Mouse (Mus musculus) embryonic fibroblast, embryonic 13.5 days (primary cell): ENCODE measurements around the gene Myo1d. TPM values are rescaled to one million over a fixed set of nuclear protein-coding genes. Genes with fewer than 3 reads are reported as not detected.

Experiments used
- H3K27ac ChIP-seq: 2 replicates; pipeline ENCODE4 v1.5.1; 2012; ENCODE audit warnings: low read length, control low read depth, inconsistent platforms; ENCODE audit not compliant: insufficient read depth
- H3K4me1 ChIP-seq: 2 replicates; pipeline ENCODE4 v1.6.1; 2011; ENCODE audit warnings: low read length; ENCODE audit not compliant: control insufficient read depth, insufficient read depth
- H3K4me3 ChIP-seq: 2 replicates; pipeline ENCODE4 v1.5.1; 2011; ENCODE audit warnings: mild to moderate bottlenecking, control low read depth, low read length; ENCODE audit not compliant: insufficient read depth
- CTCF ChIP-seq: IDR thresholded peaks from 2 replicates; pipeline ENCODE4 v1.5.1; 2011; ENCODE audit warnings: mild to moderate bottlenecking, control low read depth, low read length, moderate library complexity, borderline replicate concordance; ENCODE audit not compliant: insufficient read depth
- POLR2A ChIP-seq: IDR thresholded peaks from 2 replicates; pipeline ENCODE4 v1.6.1; 2011; ENCODE audit warnings: low read depth, mild to moderate bottlenecking, control low read depth, low read length, moderate library complexity
- polyA plus RNA-seq: library from polyadenylated mRNA; stranded (reverse); fragments of >200 nt; gene quantifications from 2 replicates; pipeline ENCODE4 v1.2.4, GENCODE M21; 2011; ENCODE audit warnings: low read depth; ENCODE audit not compliant: missing spikeins, insufficient read length

Gene Myo1d
- polyA plus RNA-seq, 1 experiment: 29.5 TPM

DNA sequence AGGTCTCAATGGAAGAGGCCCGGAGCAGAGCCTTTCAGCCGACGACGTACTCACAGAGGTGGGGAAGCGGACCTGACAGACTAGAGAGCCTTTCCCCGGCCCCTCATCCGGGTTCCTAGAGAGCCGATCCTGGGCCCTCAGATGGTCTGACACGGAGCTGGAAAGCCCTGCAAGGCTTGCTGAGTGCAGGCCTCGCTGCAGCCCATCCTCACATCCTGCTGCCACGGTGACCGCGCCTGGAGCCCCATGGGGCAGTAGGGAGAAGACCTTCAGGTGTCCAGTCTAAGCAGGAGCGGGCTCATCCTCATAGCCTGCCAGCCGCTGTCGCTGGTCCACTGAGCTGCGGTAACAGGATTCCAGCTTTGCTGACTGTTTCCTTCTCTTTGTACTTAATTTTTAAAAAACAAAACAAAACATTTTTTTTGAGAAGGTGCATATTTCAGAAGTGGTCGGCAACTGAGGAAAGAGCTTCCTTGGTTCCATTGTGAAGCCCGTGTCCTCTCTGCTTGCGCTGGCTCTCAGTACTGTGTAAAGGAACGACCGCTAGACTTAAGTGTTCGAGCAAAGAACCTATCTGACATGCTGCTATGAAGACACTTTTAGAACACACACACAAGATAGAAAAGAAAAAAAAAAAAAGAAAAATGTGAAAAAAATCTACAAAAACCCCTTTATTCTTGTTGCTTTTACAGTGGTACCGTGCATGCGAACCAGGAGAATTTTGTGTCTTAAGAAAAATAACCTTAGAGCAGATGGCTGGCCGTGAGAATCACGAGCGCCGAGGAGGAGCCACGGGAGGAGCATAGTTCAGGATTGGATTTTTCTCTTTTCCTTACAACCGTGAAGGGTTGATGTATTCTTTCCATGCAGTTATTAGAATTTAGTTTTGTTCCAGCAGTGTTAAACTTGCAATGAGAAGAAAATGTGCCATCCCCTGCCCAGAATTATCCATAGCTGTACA, 299.6 kb downstream of the Myo1d start:
- peaks cover 8% of the 10 kb centered on the region; the same call in 1 of the 2 replicates for H3K4me1 ChIP-seq
- H3K27ac ChIP-seq: no peak overlapping the region
- no peak for TF ChIP-seq CTCF
- no peak for TF ChIP-seq POLR2A
- H3K4me3 ChIP-seq: no peak overlapping the region

DNA sequence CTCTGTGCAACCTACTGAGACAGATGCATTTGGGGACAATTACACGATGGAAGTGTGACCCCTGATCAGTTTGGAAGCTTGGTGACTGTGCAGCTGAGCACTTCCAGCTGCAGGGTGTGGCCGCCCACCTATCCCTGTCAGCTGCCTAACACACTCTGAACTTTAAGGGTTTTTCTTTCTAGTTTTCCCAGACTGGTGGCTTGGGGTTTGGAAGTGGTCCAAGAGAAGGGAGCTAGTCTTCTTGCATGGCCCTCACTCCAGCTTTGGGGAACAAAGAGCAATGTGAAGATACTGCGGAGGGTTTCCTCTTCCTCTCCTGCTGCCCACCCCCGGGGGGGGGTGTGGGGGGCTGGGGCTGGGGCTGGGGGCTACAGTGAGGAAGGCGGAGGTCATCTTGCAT, 300.4 kb downstream of the Myo1d start:
- TF ChIP-seq CTCF: no peak
- no peak for TF ChIP-seq POLR2A
- no peak overlapping the region for H3K4me3 ChIP-seq
- no peak overlapping the region for H3K27ac ChIP-seq
- H3K4me1 ChIP-seq: peaks cover 2% of the 10 kb centered on the region; the same call in 1 of the 2 replicates

DNA sequence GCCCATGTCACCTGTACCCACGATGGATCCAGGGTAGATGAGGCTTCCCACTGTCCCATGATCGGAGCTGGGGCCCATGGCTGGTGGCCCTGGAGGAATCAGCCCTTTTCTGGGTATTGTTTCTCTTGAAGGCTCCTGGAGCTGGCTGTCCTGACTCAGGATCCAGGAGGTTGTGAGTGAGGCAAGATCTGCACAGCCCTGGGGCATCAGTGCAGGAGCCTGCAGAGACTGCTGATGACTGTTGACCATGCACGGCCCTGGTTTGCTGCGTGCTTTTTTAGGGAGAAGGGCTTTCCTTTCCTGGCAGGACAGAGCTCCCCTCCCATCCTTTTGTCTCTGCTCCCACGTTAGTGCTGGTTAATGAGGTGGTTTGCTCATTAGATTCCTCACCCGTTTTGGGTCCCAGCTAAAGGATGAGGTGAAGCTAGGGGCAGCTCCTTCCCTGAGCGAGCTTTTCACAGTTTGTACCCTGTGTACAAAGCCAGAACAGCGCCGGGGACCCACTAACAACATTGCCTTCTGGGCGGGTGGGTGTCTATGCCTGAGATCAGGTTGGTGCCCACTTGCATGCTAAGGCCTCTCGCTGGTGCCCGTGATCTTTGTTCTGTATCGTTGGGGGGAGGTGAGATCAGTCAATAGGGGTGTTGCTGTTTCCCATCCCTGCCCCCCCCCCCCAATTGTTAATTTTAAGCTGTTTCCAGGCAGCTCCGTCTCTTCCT, 301.0 kb downstream of the Myo1d start:
- no peaks in the 10 kb centered on the region for H3K4me1 ChIP-seq
- no peak for TF ChIP-seq CTCF
- TF ChIP-seq POLR2A: no peak
- H3K27ac ChIP-seq: no peak overlapping the region
- H3K4me3 ChIP-seq: no peak overlapping the region

DNA sequence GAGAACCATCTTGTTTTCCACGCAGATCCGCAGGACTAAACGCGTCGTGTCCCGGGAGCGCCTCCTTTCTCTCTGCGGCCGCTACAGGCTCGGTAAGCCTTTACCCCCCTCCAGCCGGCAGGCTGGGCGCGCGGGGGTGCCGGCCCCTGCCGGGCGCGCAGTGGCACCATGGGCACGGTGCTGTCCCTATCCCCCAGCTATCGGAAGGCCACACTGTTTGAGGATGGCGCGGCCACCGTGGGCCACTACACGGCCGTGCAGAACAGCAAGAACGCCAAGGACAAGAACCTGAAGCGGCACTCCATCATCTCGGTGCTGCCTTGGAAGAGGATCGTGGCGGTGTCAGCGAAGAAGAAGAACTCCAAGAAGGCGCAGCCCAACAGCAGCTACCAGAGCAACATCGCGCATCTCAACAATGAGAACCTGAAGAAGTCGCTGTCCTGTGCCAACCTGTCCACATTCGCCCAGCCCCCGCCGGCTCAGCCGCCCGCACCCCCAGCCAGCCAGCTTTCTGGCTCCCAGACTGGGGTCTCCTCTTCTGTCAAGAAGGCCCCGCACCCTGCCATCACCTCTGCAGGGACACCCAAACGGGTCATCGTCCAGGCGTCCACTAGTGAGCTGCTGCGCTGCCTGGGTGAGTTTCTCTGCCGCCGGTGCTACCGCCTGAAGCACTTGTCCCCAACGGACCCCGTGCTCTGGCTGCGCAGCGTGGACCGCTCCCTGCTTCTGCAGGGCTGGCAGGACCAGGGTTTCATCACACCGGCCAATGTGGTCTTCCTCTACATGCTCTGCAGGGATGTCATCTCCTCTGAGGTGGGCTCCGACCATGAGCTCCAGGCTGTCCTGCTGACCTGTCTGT, 302.3 kb downstream of the Myo1d start:
- no peaks in the 10 kb centered on the region for H3K4me1 ChIP-seq
- TF ChIP-seq POLR2A (no peak), CTCF (no peak)
- H3K27ac ChIP-seq: no peak overlapping the region
- H3K4me3 ChIP-seq: peak overlapping the region; percentile 50

- Histone ChIP-seq H3K27ac (no peak within 1 kb of the TSS), H3K4me1 (no peaks in the 10 kb centered on the region), H3K4me3 (peak within 1 kb of the TSS; percentile 50)
- TF ChIP-seq CTCF (0 out of 2 replicates have a peak, but pooled peaks have one; percentile 12), POLR2A (peak; percentile 47; the same call in 1 of the 2 replicates)
Measured at GRCm38 (mm10) chr11:80476222-80477189, 303.3 kb downstream of the Myo1d start, which contains the start of gene Cdk5r1. Gene Cdk5r1 (plus strand): TSS chr11:80477023.

- Histone ChIP-seq H3K4me3 (no peak overlapping the region), H3K27ac (no peak overlapping the region), H3K4me1 (no peaks in the 10 kb centered on the region)
- no peak for TF ChIP-seq POLR2A
- TF ChIP-seq CTCF: no peak
Measured at GRCm38 (mm10) chr11:80475544-80475943, 304.3 kb downstream of the Myo1d start.

DNA sequence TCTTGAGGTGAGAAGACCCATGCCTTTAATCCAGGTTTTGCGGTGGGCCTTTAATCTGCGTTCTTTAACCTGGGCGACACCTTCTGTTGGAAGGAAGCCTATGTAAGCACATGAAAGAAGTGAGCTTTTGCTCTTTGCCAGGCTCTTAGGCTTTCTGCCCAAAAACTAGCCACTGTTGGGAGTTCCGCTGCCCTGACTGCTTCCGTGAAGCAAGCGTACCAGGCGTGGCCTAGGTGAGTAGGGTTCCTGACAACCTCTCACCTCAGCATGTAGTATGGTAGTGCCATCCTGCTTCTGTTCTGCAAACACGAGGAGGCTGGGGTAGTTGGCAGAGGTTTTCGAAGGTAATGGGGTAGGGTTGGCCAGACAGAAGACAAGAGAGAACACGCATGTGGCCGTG, 305.0 kb downstream of the Myo1d start:
- TF ChIP-seq CTCF (no peak), POLR2A (no peak)
- Histone ChIP-seq H3K4me1 (no peaks in the 10 kb centered on the region), H3K27ac (no peak overlapping the region)

DNA sequence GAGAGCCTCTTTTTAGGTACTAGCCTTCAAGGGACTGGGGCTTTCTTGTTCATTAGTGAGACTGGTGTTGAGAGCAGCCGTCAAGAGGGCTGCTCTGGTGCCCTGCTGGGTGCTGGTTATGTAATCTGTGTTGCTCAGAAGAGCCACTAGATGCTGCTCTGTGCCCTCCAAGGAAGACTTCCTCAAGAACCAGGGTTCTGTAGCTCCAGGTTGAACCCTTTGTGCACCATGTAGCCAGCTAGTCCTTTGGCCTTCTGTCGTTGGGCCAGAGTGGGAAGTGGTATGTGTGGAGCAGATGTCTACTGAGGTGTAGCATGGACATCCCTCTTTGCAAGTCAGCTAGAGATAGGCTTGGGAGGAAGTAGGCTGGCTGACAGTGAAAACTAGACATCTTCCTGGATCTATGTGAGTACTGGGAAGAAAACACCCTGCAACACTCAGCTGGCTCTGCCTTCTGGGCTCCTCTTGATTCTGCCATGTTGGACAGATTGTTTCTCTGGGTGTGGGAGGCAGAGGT, 305.6 kb downstream of the Myo1d start:
- no peak for TF ChIP-seq CTCF
- no peak for TF ChIP-seq POLR2A

More for the DNA sequence above, 305.0 kb downstream of the Myo1d start:
- no peak overlapping the region for H3K4me3 ChIP-seq

More for the DNA sequence above, 305.6 kb downstream of the Myo1d start:
- H3K4me3 ChIP-seq: no peak overlapping the region
- H3K4me1 ChIP-seq: no peaks in the 10 kb centered on the region
- H3K27ac ChIP-seq: no peak overlapping the region
